Mouse (Mus musculus): ENCODE data around the gene Rcc1l.

GRCm38 (mm10) chr5:134188571-134188970, 12.0 kb upstream of the Rcc1l start:
- TF ChIP-seq CTCF (IDR thresholded peaks at IDR 0.05; ENCODE audit: extremely low read depth, insufficient read depth, low read length) (no peak), POLR2A (IDR thresholded peaks at IDR 0.05; ENCODE audit: extremely low read depth, insufficient read depth, low read length) (no peak)

Data from cortical plate, adult 2 months (tissue).